ENCODE assay signal across 23 mouse cellular contexts in the genomic region with DNA sequence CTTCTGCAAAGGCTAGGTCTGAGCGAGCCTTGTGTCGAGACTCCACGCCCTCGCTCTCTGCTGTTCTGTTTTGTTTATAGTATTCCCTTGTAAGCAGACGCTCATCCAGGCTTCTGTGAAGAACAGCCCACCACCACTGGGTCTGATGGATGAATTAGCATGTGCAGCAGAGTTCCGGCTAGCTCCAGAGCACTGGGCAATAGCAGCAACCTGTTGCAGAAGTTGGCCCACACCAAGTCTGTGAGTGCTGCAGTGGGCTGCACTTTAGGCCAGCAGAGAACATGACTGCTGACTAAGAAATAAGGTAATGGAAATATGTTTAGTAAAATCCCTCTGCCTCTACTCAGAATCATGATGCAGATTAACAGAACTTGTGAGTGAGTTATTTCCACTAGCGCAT. TPM values are rescaled to one million over a fixed set of nuclear protein-coding genes. Genes with fewer than 3 reads are reported as not detected.
DNase-seq lines count a peak whose midpoint lies in the region; ATAC-seq and TF ChIP-seq lines count a peak whose summit lies in the region.
"Had no signal": no experiment of that assay in that cellular context is flagged by ENCODE, and none has a peak within 500 bp of the region (broad histone marks: within the 10 kb centered on the region; RNA-seq: fewer than 3 reads in every experiment).

No protein-coding gene starts in this region.

- no peak overlapping the region for H3K9ac ChIP-seq in lung, embryonic 14.5 days
- H3K9ac ChIP-seq in forebrain, postnatal 0 days, result no peak overlapping the region
- H3K9ac ChIP-seq in intestine, embryonic 16.5 days (ENCODE audit: low read depth, low read length), result no peak overlapping the region
- H3K9ac ChIP-seq: heart, embryonic 12.5 days; limb, embryonic 13.5 days; liver, embryonic 15.5 days had no signal

- no peak overlapping the region for H3K4me2 ChIP-seq in lung, embryonic 14.5 days
- no peak overlapping the region for H3K4me2 ChIP-seq in forebrain, postnatal 0 days (ENCODE audit: low read depth)
- H3K4me2 ChIP-seq in intestine, embryonic 16.5 days (ENCODE audit: low read depth, low read length), result no peak overlapping the region
- H3K4me2 ChIP-seq: heart, embryonic 12.5 days; limb, embryonic 13.5 days; liver, embryonic 15.5 days had no signal

- no peaks in the 10 kb centered on the region for H3K27me3 ChIP-seq in lung, embryonic 14.5 days (ENCODE audit: insufficient read depth, low read length)
- H3K27me3 ChIP-seq in forebrain, postnatal 0 days (ENCODE audit: insufficient read depth, low read length), result no peaks in the 10 kb centered on the region
- no peaks in the 10 kb centered on the region for H3K27me3 ChIP-seq in midbrain, embryonic 10.5 days (ENCODE audit: low read depth, poor library complexity, severe bottlenecking)
- H3K27me3 ChIP-seq in intestine, embryonic 16.5 days (replicated peaks; ENCODE audit: control insufficient read depth, insufficient read depth, low read length), result no peaks in the 10 kb centered on the region
- H3K27me3 ChIP-seq: heart, embryonic 12.5 days; limb, embryonic 13.5 days; liver, embryonic 15.5 days; Patski had no signal

- ATAC-seq in lung, embryonic 14.5 days (ENCODE audit: insufficient read depth), result no peak
- peak; percentile 46; the same call in 1 of the 2 replicates for ATAC-seq in forebrain, postnatal 0 days
- no peak for ATAC-seq in intestine, embryonic 16.5 days
- ATAC-seq: Patski had no signal

- no peaks in the 10 kb centered on the region for H3K36me3 ChIP-seq in lung, embryonic 14.5 days (ENCODE audit: insufficient read depth)
- H3K36me3 ChIP-seq in forebrain, postnatal 0 days (ENCODE audit: insufficient read depth), result no peaks in the 10 kb centered on the region
- H3K36me3 ChIP-seq in midbrain, embryonic 10.5 days, result no peaks in the 10 kb centered on the region
- no peaks in the 10 kb centered on the region for H3K36me3 ChIP-seq in intestine, embryonic 16.5 days (ENCODE audit: control insufficient read depth, insufficient read depth, low read length)
- H3K36me3 ChIP-seq: heart, embryonic 12.5 days; limb, embryonic 13.5 days; liver, embryonic 15.5 days had no signal

- no peak for TF ChIP-seq CTCF in lung, embryonic 14.5 days (IDR thresholded peaks at IDR 0.05; ENCODE audit: low read depth)
- no peak for TF ChIP-seq CTCF in forebrain, postnatal 0 days (IDR thresholded peaks at IDR 0.05; ENCODE audit: low read depth)

- H3K4me3 ChIP-seq in lung, embryonic 14.5 days (ENCODE audit: low read depth, low read length), result no peak overlapping the region
- no peak overlapping the region for H3K4me3 ChIP-seq in forebrain, postnatal 0 days (ENCODE audit: low read depth, low read length)
- H3K4me3 ChIP-seq in midbrain, embryonic 10.5 days, result no peak overlapping the region
- no peak overlapping the region for H3K4me3 ChIP-seq in intestine, embryonic 16.5 days (ENCODE audit: low read length)
- H3K4me3 ChIP-seq: heart, embryonic 12.5 days; limb, embryonic 13.5 days; liver, embryonic 15.5 days had no signal

- WGBS in lung, embryonic 14.5 days, result 34% methylated on average over 7 of the region's 7 CpGs
- 25% methylated on average over 7 of the region's 7 CpGs for WGBS in forebrain, postnatal 0 days
- 73% methylated on average over 7 of the region's 7 CpGs for WGBS in midbrain, embryonic 10.5 days
- WGBS in intestine, embryonic 16.5 days, result 44% methylated on average over 7 of the region's 7 CpGs

- no peak overlapping the region for H3K27ac ChIP-seq in lung, embryonic 14.5 days (ENCODE audit: low read depth)
- H3K27ac ChIP-seq in forebrain, postnatal 0 days (ENCODE audit: low read depth, low read length), result peak overlapping the region; percentile 75; the same call in 1 of the 2 replicates
- H3K27ac ChIP-seq in midbrain, embryonic 10.5 days (replicated peaks), result peak overlapping the region; percentile 81
- H3K27ac ChIP-seq in intestine, embryonic 16.5 days (ENCODE audit: low read length), result no peak overlapping the region
- H3K27ac ChIP-seq: limb, embryonic 13.5 days; liver, embryonic 15.5 days had no signal

- no peaks in the 10 kb centered on the region for H3K9me3 ChIP-seq in lung, embryonic 14.5 days (ENCODE audit: low read depth, low read length)
- no peaks in the 10 kb centered on the region for H3K9me3 ChIP-seq in forebrain, postnatal 0 days (ENCODE audit: low read length)
- H3K9me3 ChIP-seq in midbrain, embryonic 10.5 days (replicated peaks), result no peaks in the 10 kb centered on the region
- H3K9me3 ChIP-seq in intestine, embryonic 16.5 days (ENCODE audit: control insufficient read depth, low read length), result no peaks in the 10 kb centered on the region
- H3K9me3 ChIP-seq: heart, embryonic 12.5 days; limb, embryonic 13.5 days; liver, embryonic 15.5 days had no signal

- no peaks in the 10 kb centered on the region for H3K4me1 ChIP-seq in lung, embryonic 14.5 days (ENCODE audit: insufficient read depth)
- peaks cover 19% of the 10 kb centered on the region for H3K4me1 ChIP-seq in forebrain, postnatal 0 days (ENCODE audit: insufficient read depth)
- H3K4me1 ChIP-seq in midbrain, embryonic 10.5 days, result peaks cover 41% of the 10 kb centered on the region
- H3K4me1 ChIP-seq in intestine, embryonic 16.5 days (ENCODE audit: control insufficient read depth, insufficient read depth, low read length), result no peaks in the 10 kb centered on the region
- H3K4me1 ChIP-seq: heart, embryonic 12.5 days; liver, embryonic 15.5 days had no signal

- peak; percentile 8 for DNase-seq in lung, embryonic 14.5 days
- DNase-seq in lung, postnatal 10 days, result no peak
- DNase-seq in forebrain, postnatal 0 days, result no peak
- DNase-seq in midbrain, embryonic 10.5 days (ENCODE audit: low spot score), result no peak
- DNase-seq in cerebellum, adult 11-12 months, result no peak
- DNase-seq in cerebellum, adult 9-10 months, result no peak
- DNase-seq: B cell, adult 2 months; heart, postnatal 36 days; kidney, adult 11 months; kidney, postnatal 36 days; right cerebral cortex, adult 18-20 months; thymus, postnatal 36 days had no signal

RNA-seq across cellular contexts. Expression of gene Krtap7-1, which starts 21.7 kb away (rescaled TPM):
- not detected in 2 replicates for polyA plus RNA-seq in lung, embryonic 14.5 days (2014; fragmentation: Nextera tagmentation; extraction: Ambion mirVana)
- 1.00 and 1.2 TPM in 2 replicates for total RNA-seq in forebrain, postnatal 0 days (2014; rRNA removed)
- polyA plus RNA-seq in forebrain, postnatal 0 days (2015; fragmentation: Nextera tagmentation; extraction: Ambion mirVana), result 0.27 TPM in 1 of 2 replicates, not detected in the other
- polyA plus RNA-seq in midbrain, embryonic 10.5 days (2016; fragmentation: Nextera tagmentation; extraction: Ambion mirVana), result not detected in 2 replicates
- not detected in 2 replicates for polyA plus RNA-seq in intestine, embryonic 16.5 days (2015; fragmentation: Nextera tagmentation; extraction: Ambion mirVana)
- total RNA-seq: adrenal gland, postnatal 4 days; common myeloid progenitor, adult 5-6 weeks; gastrocnemius, postnatal 4 days; heart, postnatal 36 days; left cerebral cortex, adult 18-20 months had no signal
- polyA plus RNA-seq: heart, embryonic 12.5 days; limb, embryonic 13.5 days; liver, embryonic 15.5 days; Patski; spleen, adult 2 months had no signal

RNA-seq across cellular contexts. Expression of gene Krtap11-1, which starts 41.1 kb away (rescaled TPM):
- not detected in 2 replicates for polyA plus RNA-seq in lung, embryonic 14.5 days (2014; fragmentation: Nextera tagmentation; extraction: Ambion mirVana)
- total RNA-seq in forebrain, postnatal 0 days (2014; rRNA removed), result not detected in 2 replicates
- not detected in 2 replicates for polyA plus RNA-seq in forebrain, postnatal 0 days (2015; fragmentation: Nextera tagmentation; extraction: Ambion mirVana)
- polyA plus RNA-seq in midbrain, embryonic 10.5 days (2016; fragmentation: Nextera tagmentation; extraction: Ambion mirVana), result not detected in 2 replicates
- polyA plus RNA-seq in intestine, embryonic 16.5 days (2015; fragmentation: Nextera tagmentation; extraction: Ambion mirVana), result not detected in 2 replicates
- total RNA-seq: adrenal gland, postnatal 4 days; common myeloid progenitor, adult 5-6 weeks; gastrocnemius, postnatal 4 days; heart, postnatal 36 days; left cerebral cortex, adult 18-20 months had no signal
- polyA plus RNA-seq: frontal cortex, adult 2 months; heart, embryonic 12.5 days; limb, embryonic 13.5 days; liver, embryonic 15.5 days; Patski; spleen, adult 2 months had no signal

RNA-seq across cellular contexts. Expression of gene Krtap8-1, which starts 42.1 kb away (rescaled TPM):
- polyA plus RNA-seq in lung, embryonic 14.5 days (2014; fragmentation: Nextera tagmentation; extraction: Ambion mirVana), result not detected in 2 replicates
- total RNA-seq in forebrain, postnatal 0 days (2014; rRNA removed), result not detected in 2 replicates
- polyA plus RNA-seq in forebrain, postnatal 0 days (2015; fragmentation: Nextera tagmentation; extraction: Ambion mirVana), result not detected in 2 replicates
- 0.25 TPM in 1 of 2 replicates, not detected in the other for polyA plus RNA-seq in midbrain, embryonic 10.5 days (2016; fragmentation: Nextera tagmentation; extraction: Ambion mirVana)
- not detected in 2 replicates for polyA plus RNA-seq in intestine, embryonic 16.5 days (2015; fragmentation: Nextera tagmentation; extraction: Ambion mirVana)
- total RNA-seq: adrenal gland, postnatal 4 days; common myeloid progenitor, adult 5-6 weeks; gastrocnemius, postnatal 4 days; heart, postnatal 36 days; left cerebral cortex, adult 18-20 months had no signal
- polyA plus RNA-seq: frontal cortex, adult 2 months; heart, embryonic 12.5 days; limb, embryonic 13.5 days; liver, embryonic 15.5 days; Patski; spleen, adult 2 months had no signal

Comparison
In these comparisons a context has a peak if more than half of its experiments do, and no peak if none do; other contexts are left out.
1. H3K27ac ChIP-seq: peak in forebrain, postnatal 0 days (single experiment) and midbrain, embryonic 10.5 days (single experiment); none in lung, embryonic 14.5 days (single experiment) and intestine, embryonic 16.5 days (single experiment).